Comparison of ENCODE assay signal across 3 mouse cellular contexts in the genomic region with DNA sequence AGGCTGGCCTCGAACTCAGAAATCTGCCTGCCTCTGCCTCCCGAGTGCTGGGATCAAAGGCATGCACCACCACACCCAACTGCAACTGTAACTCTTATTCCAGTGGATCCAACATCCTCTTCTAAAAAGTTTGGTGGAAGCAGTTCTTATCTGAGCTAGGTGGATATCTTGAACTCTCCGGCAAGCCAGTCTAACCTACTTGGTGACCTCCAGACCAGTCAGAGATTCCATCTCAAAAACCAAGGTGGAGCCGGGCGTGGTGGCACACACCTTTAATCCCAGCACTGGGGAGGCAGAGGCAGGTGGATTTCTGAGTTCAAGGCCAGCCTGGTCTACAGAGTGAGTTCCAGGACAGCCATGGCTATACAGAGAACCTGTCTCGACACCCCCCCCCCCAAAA. TPM values are rescaled to one million over a fixed set of nuclear protein-coding genes. Genes with fewer than 3 reads are reported as not detected.
"Had no signal": no experiment of that assay in that cellular context is flagged by ENCODE, and none has a peak within 500 bp of the region (broad histone marks: within the 10 kb centered on the region; RNA-seq: fewer than 3 reads in every experiment).

No protein-coding gene starts in this region.

RNA-seq across cellular contexts. Expression of gene Rtn4rl2, which starts 10.2 kb away (rescaled TPM):
- total RNA-seq: common myeloid progenitor, adult 5-6 weeks; granulocyte monocyte progenitor cell, adult 5-6 weeks had no signal
- polyA plus RNA-seq: erythroblast, embryonic 14.5 days had no signal
